Mouse (Mus musculus) liver, adult 2 months (tissue): ENCODE measurements around the gene Park7. TPM values are rescaled to one million over a fixed set of nuclear protein-coding genes. Genes with fewer than 3 reads are reported as not detected.
A peak's percentile ranks its signal among the peaks of the same experiment; 100 is the strongest.

Experiments used
- DNase-seq: peaks from one replicate; pipeline ENCODE4 v3.0.0-alpha.2; 2011; ENCODE audit warnings: low read depth, low spot score; ENCODE audit errors: extremely low read depth
- H3K27ac ChIP-seq: fragments of 200-500 bp; replicated peaks from 2 replicates; pipeline ENCODE4 v1.5.1; 2012; ENCODE audit warnings: low read depth, mild to moderate bottlenecking, control low read depth, inconsistent platforms, low read length; ENCODE audit not compliant: insufficient read depth
- H3K27me3 ChIP-seq: fragments of 200-500 bp; 2 replicates; pipeline ENCODE4 v1.6.1; 2012; ENCODE audit warnings: mild to moderate bottlenecking, moderate library complexity, low read length, inconsistent platforms; ENCODE audit not compliant: control insufficient read depth, insufficient read depth
- H3K36me3 ChIP-seq: fragments of 200-500 bp; 2 replicates; pipeline ENCODE4 v1.6.1; 2012; ENCODE audit warnings: low read length, inconsistent platforms; ENCODE audit not compliant: control insufficient read depth, insufficient read depth
- H3K4me1 ChIP-seq: fragments of 200-500 bp; 2 replicates; pipeline ENCODE4 v1.6.1; 2011; ENCODE audit warnings: low read length; ENCODE audit not compliant: control insufficient read depth, insufficient read depth
- H3K4me3 ChIP-seq: fragments of 200-500 bp; 2 replicates; pipeline ENCODE4 v1.5.1; 2011; ENCODE audit warnings: low read depth, mild to moderate bottlenecking, control low read depth, low read length, moderate library complexity; ENCODE audit not compliant: insufficient read depth
- H3K79me2 ChIP-seq: fragments of 200-500 bp; 2 replicates; pipeline ENCODE4 v1.6.1; 2012; ENCODE audit warnings: inconsistent platforms, mild to moderate bottlenecking, low read length, moderate library complexity; ENCODE audit not compliant: control insufficient read depth, insufficient read depth
- H3K9ac ChIP-seq: fragments of 200-500 bp; 2 replicates; pipeline ENCODE4 v1.6.1; 2012; ENCODE audit warnings: low read depth, mild to moderate bottlenecking, control low read depth, inconsistent platforms, low read length
- CTCF ChIP-seq: fragments of 200-500 bp; IDR thresholded peaks from 2 replicates; pipeline ENCODE4 v1.5.1; 2011; ENCODE audit warnings: low read depth, low read length, control low read depth
- POLR2A ChIP-seq: fragments of 200-500 bp; IDR thresholded peaks from 2 replicates; pipeline ENCODE4 v1.6.1; 2011; ENCODE audit warnings: low read length, control low read depth; ENCODE audit not compliant: insufficient read depth; ENCODE audit errors: extremely low read depth
- WGBS: fragments of 180-500 bp; shearing (Covaris S2); methylation state at CpG from one replicate; pipeline ENCODE4 v1.1.7; 2018; 5-methylcytosine and 5-hydroxymethylcytosine counted together
- polyA plus RNA-seq: library from polyadenylated mRNA; depleted of rRNA; stranded (reverse); fragments of >200 nt; gene quantifications from 2 replicates; pipeline ENCODE4 v1.2.3, GENCODE M21; 2012; rRNA removed
- total RNA-seq: library from RNA; depleted of rRNA; stranded (reverse); fragments of >200 nt; gene quantifications from 2 replicates; pipeline ENCODE4 v1.2.3, GENCODE M21; 2014; rRNA removed

Gene Park7
- total and polyA plus RNA-seq, 2 experiments: 148 to 324 TPM

DNA sequence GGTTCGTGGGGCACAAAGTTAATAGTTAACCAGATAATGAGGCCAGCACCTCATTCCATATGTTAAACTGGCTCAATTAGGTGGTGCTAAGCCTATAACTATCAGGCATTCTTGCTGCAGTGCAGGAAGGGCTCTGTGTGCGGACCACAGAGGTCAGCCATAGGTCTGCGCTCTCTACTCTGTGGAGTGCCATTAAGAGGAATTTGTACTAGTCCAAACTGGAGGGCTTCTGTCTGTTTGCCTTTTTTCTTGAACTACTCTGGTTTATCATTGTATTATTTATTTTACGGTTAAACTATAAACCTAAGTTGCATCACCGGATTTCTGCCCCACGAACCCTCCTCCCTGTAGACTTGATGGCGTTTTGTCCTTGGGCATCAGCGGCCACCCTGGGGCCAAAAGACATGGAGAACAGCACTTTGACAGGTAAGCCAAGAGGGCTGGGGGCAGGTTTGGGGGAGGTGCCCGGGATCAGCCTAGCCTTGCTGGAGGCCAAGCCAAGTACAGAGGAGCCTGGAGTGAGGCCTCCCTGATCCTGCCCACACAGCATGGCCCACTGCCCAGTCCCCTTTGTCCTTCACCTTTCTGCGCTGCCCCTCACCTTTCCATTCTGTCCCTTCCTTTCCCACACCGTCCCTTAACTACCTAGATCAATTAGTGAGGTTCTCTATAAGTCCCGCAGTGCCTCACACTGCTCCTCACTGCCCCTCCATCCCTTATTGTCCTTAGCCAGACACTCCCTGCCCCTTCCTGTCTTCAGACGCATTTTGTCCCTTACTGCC, 60.4 kb downstream of the Park7 start, which contains the start of gene Errfi1:
Errfi1 (plus strand) TSS at position 240 of the 782 bp plus-strand sequence.
- no peaks in the 10 kb centered on the region for H3K27me3 ChIP-seq
- TF ChIP-seq CTCF (no peak), POLR2A (0 out of 2 replicates have a peak, but pooled peaks have one; percentile 46)
- H3K4me1 ChIP-seq: peaks cover 12% of the 10 kb centered on the region
- peak within 1 kb of the TSS; percentile 87 for H3K27ac ChIP-seq
- peak within 1 kb of the TSS; percentile 77 for H3K9ac ChIP-seq
- DNase-seq: peak; percentile 99
- peaks cover 30% of the 10 kb centered on the region for H3K36me3 ChIP-seq
- H3K79me2 ChIP-seq: peaks cover 8% of the 10 kb centered on the region
- peak within 1 kb of the TSS; percentile 98 for H3K4me3 ChIP-seq
- 20% methylated on average over 13 of the region's 13 CpGs for WGBS

- Histone ChIP-seq H3K79me2 (peaks cover 8% of the 10 kb centered on the region), H3K4me3 (no peak overlapping the region), H3K4me1 (peaks cover 12% of the 10 kb centered on the region), H3K27ac (peak overlapping the region; percentile 79), H3K27me3 (no peaks in the 10 kb centered on the region), H3K9ac (peak overlapping the region; percentile 57), H3K36me3 (peaks cover 18% of the 10 kb centered on the region)
- peak; percentile 91 for DNase-seq
- TF ChIP-seq CTCF (no peak), POLR2A (0 out of 2 replicates have a peak, but pooled peaks have one; percentile 24)
- WGBS: 20% methylated on average over 4 of the region's 4 CpGs
Observed at GRCm38 (mm10) chr4:150852479-150852878, 61.8 kb downstream of the Park7 start.

GRCm38 (mm10) chr4:150852045-150852444, 62.2 kb downstream of the Park7 start:
- Histone ChIP-seq H3K4me3 (no peak overlapping the region), H3K36me3 (peaks cover 14% of the 10 kb centered on the region), H3K27me3 (no peaks in the 10 kb centered on the region), H3K79me2 (peaks cover 8% of the 10 kb centered on the region), H3K4me1 (peaks cover 12% of the 10 kb centered on the region), H3K9ac (no peak overlapping the region), H3K27ac (peak overlapping the region; percentile 94)
- TF ChIP-seq POLR2A: no peak
- no peak for TF ChIP-seq CTCF
- DNase-seq: peak; percentile 95
- 12% methylated on average over 8 of the region's 8 CpGs for WGBS

DNA sequence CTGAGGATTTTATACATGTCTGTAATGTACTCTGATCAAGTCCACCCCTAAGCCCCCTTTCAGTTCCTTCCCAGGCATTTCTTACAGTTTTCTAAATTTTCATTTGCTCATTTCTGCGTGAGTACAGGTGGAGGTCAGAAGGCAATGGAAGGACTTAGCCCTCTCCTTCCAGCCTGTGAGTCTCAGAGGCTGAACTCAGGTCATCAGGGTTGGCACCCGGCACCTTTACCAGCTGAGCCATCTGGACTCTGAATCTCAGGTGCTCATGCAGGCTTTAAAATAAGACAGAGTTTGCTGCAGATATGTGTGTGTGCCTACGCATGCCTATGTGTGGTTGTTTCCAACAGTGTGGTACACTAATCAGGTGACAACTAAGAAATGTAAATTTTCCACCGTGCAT, 63.3 kb downstream of the Park7 start:
- Histone ChIP-seq H3K27ac (peak overlapping the region; percentile 96), H3K4me3 (no peak overlapping the region), H3K36me3 (peaks cover 6% of the 10 kb centered on the region), H3K4me1 (peaks cover 12% of the 10 kb centered on the region), H3K79me2 (peaks cover 6% of the 10 kb centered on the region), H3K27me3 (no peaks in the 10 kb centered on the region), H3K9ac (no peak overlapping the region)
- 33% methylated on average over 4 of the region's 4 CpGs for WGBS
- TF ChIP-seq POLR2A: no peak
- no peak for TF ChIP-seq CTCF
- peak; percentile 93 for DNase-seq

DNA sequence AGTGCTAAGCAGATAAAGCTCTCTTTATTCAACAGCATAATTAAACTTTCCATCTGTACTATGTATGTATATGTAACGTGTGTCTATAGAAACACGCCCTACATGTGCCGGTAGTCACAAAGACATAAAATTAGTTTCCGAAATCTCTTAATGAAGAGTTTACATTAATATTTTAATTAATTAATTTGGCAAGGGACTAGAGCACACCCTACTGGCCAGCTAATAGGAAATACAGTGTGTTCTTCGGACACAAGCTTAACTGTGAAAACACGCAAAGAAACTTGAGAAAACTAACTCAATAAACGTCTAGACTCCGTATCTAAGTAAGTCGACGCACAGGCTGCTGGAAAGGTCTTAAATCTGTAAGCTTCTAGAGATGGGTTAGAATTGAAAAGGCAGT, 64.3 kb downstream of the Park7 start:
- H3K36me3 ChIP-seq: no peaks in the 10 kb centered on the region
- no peak overlapping the region for H3K4me3 ChIP-seq
- peak; percentile 61 for DNase-seq
- H3K27ac ChIP-seq: peak overlapping the region; percentile 96
- 33% methylated on average over 10 of the region's 10 CpGs for WGBS
- no peak for TF ChIP-seq CTCF
- peaks cover 12% of the 10 kb centered on the region for H3K4me1 ChIP-seq
- no peaks in the 10 kb centered on the region for H3K27me3 ChIP-seq
- H3K79me2 ChIP-seq: peaks cover under 1% of the 10 kb centered on the region; the same call in 1 of the 2 replicates
- H3K9ac ChIP-seq: no peak overlapping the region

Other genes with a start within 250 kb of the Park7 start
- 589 and 661 TPM in 2 replicates for gene Errfi1, start 60.5 kb downstream of the Park7 start, total RNA-seq
- gene Errfi1, start 60.5 kb downstream of the Park7 start, polyA plus RNA-seq: 259 and 295 TPM in 2 replicates
- 0.07 and 0.09 TPM in 2 replicates for gene Tnfrsf9, start 125 bp upstream of the Park7 start, total RNA-seq
- 0.05 and 0.15 TPM in 2 replicates for gene Tnfrsf9, start 125 bp upstream of the Park7 start, polyA plus RNA-seq
- gene Uts2, start 82.7 kb upstream of the Park7 start, total RNA-seq: not detected in 2 replicates
- not detected in 2 replicates for gene Uts2, start 82.7 kb upstream of the Park7 start, polyA plus RNA-seq
- gene Per3, start 130.2 kb upstream of the Park7 start, total RNA-seq: 23.2 and 28.9 TPM in 2 replicates
- gene Per3, start 130.2 kb upstream of the Park7 start, polyA plus RNA-seq: 1.6 and 4.0 TPM in 2 replicates
- 16.4 and 18.4 TPM in 2 replicates for gene Vamp3, start 143.5 kb upstream of the Park7 start, total RNA-seq
- gene Vamp3, start 143.5 kb upstream of the Park7 start, polyA plus RNA-seq: 5.8 and 5.9 TPM in 2 replicates
- not detected in 2 replicates for gene Gm13090, start 175.1 kb upstream of the Park7 start, total RNA-seq
- gene Gm13090, start 175.1 kb upstream of the Park7 start, polyA plus RNA-seq: not detected in 2 replicates